Mouse (Mus musculus) spleen, adult 18-20 months (tissue): ENCODE data around the gene Jrkl.

Experiments
- DNase-seq, 2 experiments: peaks; one replicate each; pipeline ENCODE4 v3.0.0; 2022; ENCODE audit warnings: mixed read lengths in 2 of 2

Gene Jrkl

DNA sequence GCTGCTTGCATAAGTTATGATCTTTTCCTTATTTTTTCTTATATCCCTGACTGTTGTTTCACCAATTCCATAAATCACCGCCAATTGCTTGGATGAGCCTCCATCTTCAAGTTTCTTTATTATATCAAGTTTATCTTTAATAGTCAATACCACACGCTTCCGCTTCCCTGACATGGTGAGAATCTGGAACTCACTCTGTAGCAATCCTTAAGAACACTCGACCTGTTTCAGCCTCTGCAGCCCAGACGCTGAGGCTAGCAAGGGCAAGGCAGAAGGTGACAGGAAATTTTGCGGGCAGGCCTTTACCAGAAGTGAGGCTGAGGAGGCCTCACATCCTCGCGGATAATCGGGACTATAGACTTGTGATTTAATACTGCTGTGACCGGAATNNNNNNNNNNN lies at the start of gene Jrkl:
Gene Jrkl, minus strand, starts transcription at position 349 of the 400 bp plus-strand sequence.
- peak; percentile 24 to 31 for DNase-seq

DNA sequence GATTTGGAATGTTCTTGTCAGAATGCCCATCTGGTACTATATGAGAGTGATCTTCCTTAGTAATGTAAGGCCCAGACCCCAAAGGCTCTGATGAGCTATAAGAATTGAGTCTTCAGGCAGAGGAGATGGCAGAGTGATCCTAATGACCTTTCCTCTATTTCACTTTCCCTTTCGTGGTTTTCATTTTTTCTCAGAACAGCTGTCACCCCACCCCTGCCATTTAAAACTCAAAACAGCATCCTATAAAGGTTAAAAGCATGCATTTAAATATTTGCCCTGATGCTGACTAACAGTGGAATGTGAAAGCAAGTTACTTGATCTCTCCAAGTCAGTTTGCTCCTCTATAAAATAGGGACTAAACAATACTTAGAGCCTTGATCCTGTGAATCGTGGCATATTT lies 41.9 kb upstream of the Jrkl start:
- no peak for DNase-seq

DNA sequence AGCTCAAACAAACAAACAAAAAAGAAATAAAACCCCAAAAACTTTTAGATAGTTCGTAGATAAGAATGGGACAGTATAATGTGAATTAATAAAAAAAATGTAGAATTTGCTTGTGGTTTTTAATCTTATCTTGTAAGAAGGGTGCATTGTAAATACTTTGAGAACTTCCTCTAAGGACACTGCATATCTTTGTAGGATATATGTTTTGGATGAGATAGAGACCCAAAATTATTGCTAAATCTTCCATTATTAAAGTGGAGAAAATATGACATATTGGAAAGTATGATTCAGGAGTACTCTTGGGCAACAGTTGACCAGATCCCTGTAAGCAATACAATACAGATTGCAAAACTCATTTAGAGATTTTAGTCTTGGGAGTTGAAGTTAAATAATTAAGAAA lies 27.6 kb upstream of the Jrkl start:
- DNase-seq: no peak

DNA sequence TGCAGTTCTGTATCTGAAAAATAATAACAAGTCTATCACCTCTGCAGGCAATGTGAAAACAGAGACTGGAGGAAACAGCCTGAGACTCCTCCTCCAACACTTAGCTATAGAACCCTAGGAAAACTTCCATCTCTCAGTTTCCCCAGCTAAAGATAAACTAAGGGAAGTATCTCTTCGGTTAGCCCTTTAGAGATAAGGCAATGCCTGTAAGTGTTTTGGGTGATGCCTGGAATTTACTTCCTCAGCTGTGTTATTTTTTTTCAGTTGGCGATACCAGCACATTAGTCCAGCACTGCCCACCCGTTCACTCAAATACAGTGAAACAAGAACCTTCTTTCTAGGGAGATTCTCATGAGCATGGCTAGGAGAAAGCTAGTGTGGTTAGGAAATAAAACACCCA lies 15.4 kb upstream of the Jrkl start:
- DNase-seq: no peak

DNA sequence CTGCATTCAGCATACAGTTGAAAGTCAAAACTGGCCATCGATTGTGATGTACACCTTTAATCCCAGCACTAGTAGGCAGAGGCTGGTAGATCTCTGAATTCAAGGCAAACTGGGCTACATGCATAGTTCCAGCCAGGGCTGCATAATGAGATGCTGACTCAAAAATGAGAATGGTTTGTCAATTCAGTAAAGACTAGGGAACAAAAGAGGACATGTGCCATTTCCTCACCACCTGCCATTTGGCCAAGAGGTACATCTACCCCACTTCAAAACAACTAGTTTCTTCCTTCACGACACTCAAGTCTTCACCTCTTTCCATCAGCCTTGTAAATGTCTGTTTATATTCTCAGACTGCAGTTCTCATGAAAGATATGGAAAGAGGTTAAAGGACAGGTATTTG lies 12.5 kb upstream of the Jrkl start:
- no peak for DNase-seq

DNA sequence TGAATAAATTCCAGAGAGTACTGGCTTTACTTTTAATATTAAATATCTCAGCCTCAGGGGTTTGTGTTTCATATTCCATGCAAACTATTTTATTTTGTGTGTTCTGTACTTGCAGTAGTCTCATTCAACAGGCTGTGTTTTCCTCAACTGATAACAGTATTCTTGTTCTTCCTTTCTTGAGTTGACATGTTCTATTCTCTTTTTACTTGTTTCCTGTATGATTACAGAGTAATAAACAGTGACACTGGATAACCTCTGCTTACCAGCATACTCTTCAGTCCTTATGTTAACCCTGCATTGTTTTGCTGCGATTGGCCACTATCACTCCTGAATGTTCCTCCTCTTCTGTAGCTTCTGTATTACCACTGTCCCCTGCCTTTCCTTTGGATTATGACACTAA lies 11.1 kb upstream of the Jrkl start:
- no peak for DNase-seq

DNA sequence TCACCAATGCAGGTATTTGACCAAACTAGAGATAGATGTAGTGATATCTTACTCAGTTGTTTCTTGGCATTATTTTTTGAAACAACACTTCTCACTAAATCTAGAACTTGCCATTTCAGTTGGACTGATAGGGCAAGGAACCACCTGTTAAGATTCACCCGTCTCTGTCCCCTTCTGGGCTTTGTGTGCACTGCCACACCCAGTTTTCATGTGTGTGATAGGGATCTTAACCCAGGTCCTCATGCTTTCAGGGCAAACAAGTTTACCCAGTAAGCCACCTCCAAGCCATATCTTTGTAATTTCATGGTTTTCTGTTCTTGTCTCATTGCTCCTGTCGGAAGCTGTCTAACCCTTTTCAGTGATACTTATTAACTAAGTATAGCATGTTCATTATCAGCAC lies 5.6 kb upstream of the Jrkl start:
- no peak for DNase-seq

DNA sequence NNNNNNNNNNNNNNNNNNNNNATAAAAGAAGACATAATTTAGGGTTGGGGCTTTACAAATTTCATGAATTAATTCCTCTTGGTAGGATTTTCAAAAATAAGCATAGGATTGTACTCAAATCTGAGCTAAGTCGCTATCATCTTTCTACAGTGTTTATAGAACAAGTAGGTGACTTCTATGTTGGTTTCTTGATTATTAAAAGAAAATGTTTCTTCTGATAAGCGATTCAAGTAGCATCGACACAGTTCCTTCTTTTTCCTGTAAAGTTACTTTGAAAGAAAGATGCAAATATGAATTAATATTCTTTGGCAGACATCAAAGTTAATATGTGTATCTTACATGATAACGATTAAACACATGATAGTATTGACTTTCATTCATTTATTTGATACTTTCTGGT lies 2.5 kb upstream of the Jrkl start:
- no peak for DNase-seq

DNA sequence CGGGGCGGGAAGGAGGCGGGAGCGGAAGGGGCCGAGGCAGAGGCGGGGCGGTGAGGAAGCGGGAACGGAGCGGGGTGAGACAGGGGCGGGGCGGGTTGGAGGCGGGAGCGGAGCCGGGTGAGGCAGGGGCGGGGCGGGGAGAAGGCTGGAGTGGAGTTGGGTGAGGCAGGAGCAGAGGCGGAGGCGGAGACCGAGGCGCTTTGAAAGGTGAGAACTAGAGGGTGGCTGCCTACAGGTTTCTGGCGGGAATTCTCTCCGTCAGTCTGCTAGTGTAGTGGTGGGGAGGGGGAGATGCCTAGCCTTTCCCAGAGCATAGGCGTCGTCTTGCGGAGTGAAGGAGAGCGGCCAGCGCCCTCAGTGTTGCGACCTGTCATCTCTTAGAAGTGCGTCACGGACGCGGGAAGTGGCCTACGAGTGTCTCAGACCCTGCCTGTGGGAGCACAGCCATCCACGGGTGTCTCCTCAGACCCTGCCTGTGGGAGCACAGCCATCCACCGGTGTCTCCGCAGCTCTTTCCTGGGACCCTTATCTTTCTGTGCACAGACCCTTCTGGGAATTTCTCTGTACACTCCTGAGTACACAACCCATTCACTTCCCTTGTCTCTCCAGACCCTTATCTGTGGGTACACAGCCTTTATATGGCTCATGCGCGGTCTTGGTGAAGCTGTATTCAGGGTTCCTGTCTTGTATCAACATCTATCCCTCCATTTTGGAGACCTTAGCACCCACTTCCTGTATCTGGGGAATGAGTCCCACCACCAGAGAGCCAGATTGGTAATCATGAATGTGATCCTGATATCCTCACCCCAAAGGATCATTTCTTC lies 1.4 kb upstream of the Jrkl start, which contains the start of gene Ccdc82:
Gene Ccdc82, plus strand, starts transcription at position 141 of the 824 bp plus-strand sequence.
- peak; percentile 86 to 89 for DNase-seq

DNA sequence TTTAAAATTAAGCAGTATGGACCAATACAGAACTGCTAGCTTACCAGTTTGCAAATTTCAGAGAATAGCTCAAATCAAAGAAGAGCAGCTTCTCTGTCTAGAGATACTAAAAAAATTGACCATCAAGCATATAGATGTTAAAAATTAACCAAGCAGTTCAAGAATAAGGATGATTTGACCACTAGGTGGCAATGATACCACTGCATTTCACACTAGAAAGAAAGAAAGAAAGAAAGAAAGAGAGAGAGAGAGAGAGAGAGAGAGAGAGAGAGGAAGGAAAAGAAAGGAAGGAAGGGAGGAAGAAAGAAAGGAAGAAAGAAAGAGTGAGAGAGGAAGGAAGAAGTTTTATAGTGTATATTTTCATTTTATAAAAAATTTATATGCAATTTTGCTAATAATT lies 3.3 kb downstream of the Jrkl start:
- no peak for DNase-seq

DNA sequence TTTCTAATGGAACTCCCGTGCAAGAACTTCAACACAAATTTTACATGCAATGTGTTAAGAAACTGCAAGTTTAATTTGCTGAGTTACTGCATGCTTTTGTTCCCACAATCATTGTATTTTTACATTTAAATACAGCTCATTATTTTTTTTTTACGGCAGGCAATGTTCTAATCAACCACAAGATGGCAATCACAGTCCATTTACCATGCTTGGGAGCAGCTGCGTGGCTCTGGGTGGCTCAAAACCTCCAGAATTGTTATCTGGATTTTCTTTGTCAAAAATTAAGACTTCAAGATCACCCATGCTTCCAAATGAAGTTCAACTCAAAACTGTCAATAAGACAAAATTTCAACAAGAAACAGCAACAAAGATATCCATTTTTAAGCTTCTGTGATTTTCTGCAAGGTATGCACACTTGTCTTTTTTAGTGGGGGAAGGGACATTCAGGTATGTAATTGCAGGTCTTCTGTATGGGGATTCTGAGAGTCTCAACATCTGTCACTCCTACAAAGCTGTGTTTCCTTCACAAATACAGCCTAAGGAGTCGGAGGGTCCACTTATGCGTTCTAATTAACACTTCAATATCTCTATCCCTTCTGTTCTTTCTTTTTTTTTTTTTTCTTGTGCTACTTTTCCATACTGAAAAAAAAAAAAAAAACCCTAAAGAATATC lies 13.9 kb downstream of the Jrkl start:
- no peak for DNase-seq

DNA sequence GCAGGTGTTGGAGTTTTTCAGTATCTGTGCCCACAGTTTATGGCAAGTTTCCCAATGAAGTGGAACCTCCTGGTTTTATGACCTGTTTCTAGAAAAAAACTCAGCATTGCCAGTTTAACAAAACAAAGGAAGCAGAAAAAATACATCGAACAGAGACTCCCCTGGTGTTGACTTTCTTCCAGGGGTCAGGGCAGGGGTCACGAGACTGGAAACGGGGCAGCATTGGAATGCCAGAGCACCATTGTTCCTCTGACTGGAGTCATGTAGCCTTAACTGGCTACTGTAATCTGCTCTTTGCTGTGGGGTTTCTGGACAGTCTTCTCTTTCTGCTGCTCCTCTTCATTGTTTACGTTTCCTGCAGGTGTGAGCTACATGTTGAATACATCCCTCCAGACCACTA lies 15.1 kb downstream of the Jrkl start:
- DNase-seq: no peak

DNA sequence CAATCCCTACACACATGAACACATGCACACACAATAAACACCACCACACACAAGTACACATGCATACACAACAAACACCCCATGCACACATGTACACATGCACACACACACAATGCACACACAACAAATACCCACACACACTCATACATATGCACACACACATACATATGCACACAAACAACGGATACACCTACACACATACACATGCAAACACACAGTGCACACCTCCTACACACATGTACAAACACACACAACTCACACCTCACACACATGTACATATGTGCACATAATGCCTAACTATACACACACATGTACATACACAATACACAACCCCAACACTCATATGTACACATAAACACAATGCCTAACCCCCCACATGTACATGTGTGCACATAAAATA lies 19.8 kb downstream of the Jrkl start:
- DNase-seq: no peak

DNA sequence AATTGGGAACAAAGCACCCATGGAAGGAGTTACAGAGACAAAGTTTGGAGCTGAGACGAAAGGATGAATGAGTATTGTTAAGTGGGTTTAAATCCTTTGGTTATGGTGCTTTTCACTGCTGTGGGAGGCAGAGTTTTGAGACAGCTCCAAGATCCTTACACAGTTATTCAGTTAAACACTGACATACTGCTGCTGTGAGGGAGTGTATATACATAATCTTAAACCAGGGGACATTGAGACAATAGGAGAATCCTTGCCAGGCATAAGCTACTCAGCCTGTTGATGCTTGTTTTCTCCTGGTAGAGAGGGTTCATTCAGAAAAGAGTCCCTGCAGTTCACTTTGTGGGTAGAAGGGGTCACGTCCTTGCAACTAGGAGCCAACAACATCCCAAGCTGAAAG lies 39.3 kb downstream of the Jrkl start:
- DNase-seq: no peak

DNA sequence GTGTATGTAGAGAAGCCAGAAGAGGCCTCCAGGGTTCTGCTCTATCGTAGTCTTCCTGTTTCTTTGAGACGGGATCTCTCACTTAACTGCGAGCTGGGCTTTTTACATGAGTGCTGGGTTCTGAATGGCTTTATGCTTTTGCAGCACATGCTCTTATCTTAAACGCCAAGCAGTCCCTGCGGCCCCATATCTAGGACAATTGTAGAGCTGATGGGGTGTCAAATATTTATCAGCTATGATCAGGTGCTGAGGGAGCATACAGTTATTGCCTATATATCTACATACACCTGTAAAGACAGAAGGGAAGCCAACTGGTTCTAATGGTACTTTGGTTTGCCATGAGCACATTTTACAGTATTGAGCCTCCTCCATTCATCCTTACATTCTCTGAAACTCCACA lies 41.9 kb downstream of the Jrkl start:
- no peak for DNase-seq

DNA sequence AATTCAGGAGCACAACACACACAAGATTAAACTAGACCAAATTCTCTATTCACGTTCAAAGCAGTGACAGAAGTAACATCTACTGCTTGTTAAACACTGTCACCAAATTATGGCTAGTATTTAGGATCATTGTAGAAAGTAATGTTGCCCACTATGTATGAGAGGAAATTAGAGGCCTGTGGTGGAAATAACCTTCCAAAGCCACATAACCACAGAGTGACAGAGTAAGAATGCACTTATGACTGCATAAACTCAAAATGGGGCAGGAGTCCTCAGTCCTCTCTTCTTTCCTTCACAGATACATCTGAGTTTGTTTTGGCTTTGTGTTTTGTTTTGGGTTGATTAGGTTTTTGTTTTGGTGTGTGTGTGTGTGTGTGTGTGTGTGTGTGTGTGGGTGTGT lies 42.5 kb downstream of the Jrkl start:
- DNase-seq: no peak

DNA sequence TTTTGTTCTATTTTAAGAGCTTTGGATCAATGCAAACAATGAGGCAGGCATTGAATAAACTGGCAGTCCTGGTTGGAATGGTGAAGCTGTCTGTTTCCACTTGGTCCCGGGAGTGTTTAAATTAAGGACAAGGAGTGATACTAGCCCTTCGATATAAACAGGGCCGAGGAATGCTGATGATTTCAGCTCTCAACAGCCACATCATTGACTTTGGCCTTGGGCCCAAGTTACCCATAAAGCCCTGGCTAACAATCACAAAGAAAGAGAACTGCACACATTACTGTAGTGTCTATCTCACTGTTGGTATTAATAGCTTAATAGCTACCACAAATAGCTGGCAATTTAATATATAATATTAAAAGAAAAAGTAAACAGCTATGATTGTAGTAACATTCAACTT lies 45.5 kb downstream of the Jrkl start:
- DNase-seq: no peak

DNA sequence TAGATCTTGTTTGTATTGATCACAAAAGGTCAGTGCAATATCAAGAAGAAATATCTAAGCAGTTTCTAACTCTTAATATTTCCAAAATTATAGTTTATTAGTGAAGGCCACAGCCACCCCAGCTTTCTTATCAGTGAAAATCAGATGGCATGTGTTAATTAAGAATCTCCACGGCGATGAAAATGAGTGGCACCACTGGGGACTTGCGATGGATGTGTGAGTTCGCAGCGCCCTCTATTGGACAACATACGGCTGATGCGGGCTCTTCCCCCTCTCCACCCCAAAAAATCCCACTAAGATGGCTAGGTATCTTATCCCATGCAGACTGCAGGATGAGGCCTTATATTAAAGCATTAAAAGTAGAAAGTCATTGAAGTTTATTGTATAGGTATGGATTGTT lies 49.9 kb downstream of the Jrkl start:
- peak in 1 of 2 experiments; percentile 2 for DNase-seq

DNA sequence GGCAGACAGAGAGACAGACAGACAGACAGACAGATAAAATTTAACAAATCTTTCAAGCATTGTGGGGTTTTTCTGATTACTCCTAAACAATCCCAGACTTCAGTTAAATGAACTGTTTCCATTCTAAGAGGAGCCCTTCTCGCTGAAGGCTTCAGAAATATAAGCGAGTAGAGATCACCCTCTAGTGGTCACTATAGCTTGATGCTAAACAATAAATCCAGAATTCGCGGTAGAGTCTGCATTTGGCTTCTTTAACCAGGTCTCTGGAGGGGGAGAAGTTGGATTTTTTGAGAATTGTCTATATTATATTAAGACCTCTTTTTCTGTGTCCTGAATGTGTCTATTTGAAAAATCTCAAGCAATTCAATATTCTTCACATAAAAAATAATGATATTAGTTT lies 50.4 kb downstream of the Jrkl start:
- no peak for DNase-seq

DNA sequence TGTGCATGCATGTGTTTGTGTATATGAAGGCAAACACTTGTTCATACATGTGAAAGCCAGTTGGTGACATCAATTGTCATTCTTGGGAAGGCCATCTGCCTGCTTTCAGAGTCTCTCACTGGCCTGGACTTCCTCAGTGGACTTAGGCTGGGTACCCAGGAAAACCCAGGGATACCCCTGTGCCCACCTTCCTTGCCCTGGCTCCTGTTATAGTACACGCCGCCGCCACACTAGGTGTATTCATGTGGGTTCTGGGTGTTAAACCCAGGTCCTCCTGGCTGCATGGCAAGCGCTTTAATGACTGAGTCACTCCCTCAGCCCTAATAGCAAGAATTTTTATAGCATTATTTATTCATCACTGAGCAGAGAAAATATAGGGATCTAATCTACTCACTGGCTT lies 51.0 kb downstream of the Jrkl start:
- no peak for DNase-seq
